Mouse (Mus musculus) heart, postnatal 14 days (tissue): ENCODE measurements around the gene Olfr56. TPM values are rescaled to one million over a fixed set of nuclear protein-coding genes. Genes with fewer than 3 reads are reported as not detected.
"Not testable (repeated sequence)": the region's sequence is repeated elsewhere in the genome, so short reads cannot be mapped to it uniquely, and the experiment has no call there.

ENCODE experiments used
- DNase-seq, 2 experiments: peaks; one replicate each; pipeline ENCODE4 v3.0.0; 2021 to 2022
- intact Hi-C: fragments of 180-260 bp; cut with DNase I; formaldehyde crosslinking; loops from one replicate; pipeline ENCODE4 v1.15.1; 2025
- long read RNA-seq, 2 experiments: library from polyadenylated mRNA; stranded (forward); transcript quantifications; one replicate each; pipeline ENCODE4 v2.0.0; 2021
- total RNA-seq, 2 experiments: library from RNA; stranded (reverse); gene quantifications; 2 replicates each; pipeline ENCODE4 v1.2.3; 2021

Gene Olfr56
- total RNA-seq = under 1 TPM in 1 of 2 experiments, not detected in 1; 0.17 TPM
- long read RNA-seq, experiment 1 = 0 reads
- long read RNA-seq, experiment 2 = 0 reads

DNA sequence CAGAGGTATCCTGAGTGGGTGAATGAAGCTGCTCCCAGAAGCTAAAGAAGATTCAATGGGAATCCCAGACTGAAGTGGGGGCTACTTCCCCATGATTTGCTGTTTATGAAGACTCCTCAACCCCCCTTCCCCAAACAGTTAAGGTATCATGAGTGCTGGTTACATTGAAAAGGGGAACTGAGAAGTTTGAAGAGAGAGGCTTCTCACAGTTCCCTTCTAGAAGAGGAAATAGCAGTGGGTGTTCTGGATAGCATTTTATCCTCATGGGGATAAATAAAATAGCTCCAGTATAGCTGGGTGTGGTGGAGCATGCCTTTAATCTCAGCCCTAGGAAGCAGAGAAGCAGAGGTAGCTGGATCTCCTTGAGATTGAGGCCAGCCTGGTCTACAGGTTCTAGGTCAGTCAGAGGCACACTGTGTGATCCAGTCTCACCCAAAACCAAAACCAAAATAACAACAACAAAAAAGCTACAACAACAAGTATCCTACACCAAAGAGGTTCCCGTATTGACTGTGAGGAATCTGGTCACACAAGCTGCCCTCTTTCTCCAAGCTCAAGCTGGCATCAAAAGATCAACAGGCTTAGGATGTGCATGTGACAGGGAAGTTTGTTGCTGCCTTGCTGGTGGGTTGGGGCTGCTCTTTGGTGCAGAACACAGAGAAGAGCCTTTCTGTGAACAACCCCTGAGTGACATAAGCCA, at the start of gene Olfr56:
Olfr56 (plus strand) TSS at position 650 of the 700 bp plus-strand sequence.
- DNase-seq, intact Hi-C loops: not testable (repeated sequence)

GRCm38 (mm10) chr11:48933422-48933821, 45.3 kb upstream of the Olfr56 start:
- DNase-seq, intact Hi-C loops: not testable (repeated sequence)

- intact Hi-C loops, DNase-seq: not testable (repeated sequence)
Measured at GRCm38 (mm10) chr11:48933923-48934322, 44.8 kb upstream of the Olfr56 start.

DNA sequence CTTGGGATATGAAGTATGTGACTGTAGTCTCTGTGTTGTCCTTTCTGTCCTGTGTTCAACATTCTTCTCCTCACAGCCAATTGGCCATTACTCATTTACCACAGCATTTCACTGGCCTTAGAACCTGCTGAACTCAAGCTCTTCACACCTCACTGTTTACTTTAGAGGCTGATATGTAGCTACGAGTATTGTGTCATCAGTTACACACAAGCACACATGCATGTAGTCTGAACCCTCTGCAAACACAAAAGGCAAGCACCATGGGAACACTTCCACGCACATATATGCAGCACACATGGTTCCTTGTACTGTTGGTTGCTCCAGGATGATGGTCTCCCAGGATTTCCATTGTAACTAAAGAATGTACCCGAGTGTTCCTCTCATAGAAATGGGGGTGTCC, 43.4 kb upstream of the Olfr56 start:
- DNase-seq, intact Hi-C loops: not testable (repeated sequence)

GRCm38 (mm10) chr11:48939286-48939685, 39.4 kb upstream of the Olfr56 start:
- DNase-seq, intact Hi-C loops: not testable (repeated sequence)

GRCm38 (mm10) chr11:48946090-48946489, 32.6 kb upstream of the Olfr56 start, which contains the start of gene Psme2b:
TSS of gene Psme2b (minus strand) at chr11:48946190.
- intact Hi-C loops, DNase-seq: not testable (repeated sequence)

DNA sequence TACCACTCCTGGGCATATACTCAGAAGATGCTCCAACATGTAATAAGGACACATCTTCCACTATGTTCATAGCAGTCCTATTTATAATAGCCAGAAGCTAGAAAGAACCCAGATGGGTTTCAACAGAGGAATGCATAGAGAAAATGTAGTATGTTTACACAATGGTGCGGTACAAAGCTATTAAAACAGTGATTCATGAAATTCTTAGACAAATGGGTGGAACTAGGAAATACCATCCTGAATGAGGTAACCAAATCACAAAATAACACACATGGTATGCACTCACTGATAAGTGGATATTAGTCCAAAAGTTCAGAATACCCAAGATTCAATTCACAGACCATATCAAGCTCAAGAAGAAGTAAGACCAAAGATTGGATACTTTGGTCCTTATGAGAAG, 4.0 kb upstream of the Olfr56 start:
- intact Hi-C loops, DNase-seq: not testable (repeated sequence)

GRCm38 (mm10) chr11:48979251-48979650, 562 bp downstream of the Olfr56 start, which contains the start of gene 9930111J21Rik1:
TSS of gene 9930111J21Rik1 (minus strand) at chr11:48979398.
- DNase-seq, intact Hi-C loops: not testable (repeated sequence)

DNA sequence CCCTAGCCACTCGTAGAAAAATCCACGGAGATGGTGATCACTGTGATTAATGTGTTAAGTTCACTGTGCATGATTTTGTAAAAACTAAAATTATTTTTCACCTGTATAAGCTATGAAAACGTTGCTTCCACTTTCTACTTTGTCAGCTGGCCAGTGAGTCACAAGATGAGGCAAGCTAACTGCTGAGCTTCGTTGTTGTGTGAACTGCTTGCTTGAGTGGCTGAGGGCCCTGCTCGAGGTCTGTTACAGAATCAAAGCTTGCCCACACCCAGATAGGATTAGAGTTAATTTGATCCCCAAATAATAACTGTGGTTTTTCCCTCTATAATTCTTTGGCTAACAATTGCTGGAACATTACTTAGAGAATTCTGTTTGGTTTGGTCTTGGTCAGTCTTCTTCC, 1.4 kb downstream of the Olfr56 start:
- intact Hi-C loops, DNase-seq: not testable (repeated sequence)

- intact Hi-C loops, DNase-seq: not testable (repeated sequence)
Measured at GRCm38 (mm10) chr11:48982848-48983247, 4.2 kb downstream of the Olfr56 start.

DNA sequence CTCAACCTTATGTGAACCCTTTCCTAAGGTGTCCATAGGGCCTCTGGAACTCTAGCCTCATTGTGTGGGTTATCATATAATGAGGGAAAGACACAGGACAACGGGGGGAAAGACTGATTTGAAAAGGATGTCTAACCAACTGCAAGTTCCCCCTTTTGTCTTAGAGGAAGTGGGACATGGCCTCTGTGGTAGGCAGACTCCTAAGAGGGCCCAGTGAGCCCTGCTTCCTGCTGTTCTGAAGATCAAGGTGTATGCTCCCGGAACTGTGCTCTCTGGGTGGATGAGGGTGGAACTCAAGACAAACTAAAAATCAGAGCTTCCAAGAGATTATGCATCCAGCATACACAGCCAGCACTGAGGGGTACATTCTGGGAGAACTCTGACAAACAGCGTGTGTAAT, 9.5 kb downstream of the Olfr56 start:
- DNase-seq, intact Hi-C loops: not testable (repeated sequence)

GRCm38 (mm10) chr11:48989981-48990380, 11.3 kb downstream of the Olfr56 start:
- DNase-seq, intact Hi-C loops: not testable (repeated sequence)

- DNase-seq, intact Hi-C loops: not testable (repeated sequence)
Measured at GRCm38 (mm10) chr11:48991740-48992520, 13.2 kb downstream of the Olfr56 start, which contains the start of gene Gm12185. TSS of gene Gm12185 (minus strand) at chr11:48992226.

DNA sequence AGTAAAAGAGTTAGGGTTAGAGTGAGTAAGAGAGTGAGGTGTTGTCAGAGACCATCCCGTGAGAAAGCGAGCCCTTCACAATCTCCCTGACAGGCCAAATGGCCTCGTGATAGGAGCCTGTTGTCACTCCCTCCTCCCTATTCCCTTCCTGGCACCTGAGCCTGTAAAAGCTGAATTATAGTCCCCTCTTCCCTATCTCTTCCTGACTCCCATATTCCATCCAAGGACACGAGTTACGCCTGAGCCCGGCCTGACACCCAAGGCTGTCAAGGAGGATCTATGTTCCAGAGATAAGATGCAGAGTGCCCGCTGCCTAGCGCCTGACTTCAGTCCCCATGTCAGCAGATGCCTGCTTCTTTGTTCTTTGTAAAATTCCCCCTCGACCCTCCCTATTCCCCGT, 14.6 kb downstream of the Olfr56 start:
- DNase-seq, intact Hi-C loops: not testable (repeated sequence)

DNA sequence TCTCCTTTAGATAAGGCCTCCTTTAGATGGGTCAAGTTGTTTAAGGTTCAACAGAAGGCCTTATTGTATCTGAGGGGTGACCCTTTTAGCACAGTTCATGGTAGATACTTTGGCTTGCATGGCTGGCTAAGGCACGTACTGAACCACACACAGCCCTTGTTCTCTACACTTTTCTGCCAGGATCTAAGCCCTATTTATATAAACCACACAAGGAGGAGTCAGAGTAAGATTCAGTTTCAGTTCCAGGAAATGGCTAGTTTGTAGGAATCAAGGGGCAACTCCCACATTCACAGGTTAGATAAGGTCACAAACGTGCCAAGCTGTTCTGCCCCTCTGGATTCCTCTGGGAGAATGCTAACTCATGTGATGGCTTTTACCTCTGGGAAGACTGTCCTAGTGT, 15.3 kb downstream of the Olfr56 start, which contains the start of gene Tgtp1:
Tgtp1 (minus strand) TSS at position 155 of the 400 bp plus-strand sequence.
- DNase-seq, intact Hi-C loops: not testable (repeated sequence)

DNA sequence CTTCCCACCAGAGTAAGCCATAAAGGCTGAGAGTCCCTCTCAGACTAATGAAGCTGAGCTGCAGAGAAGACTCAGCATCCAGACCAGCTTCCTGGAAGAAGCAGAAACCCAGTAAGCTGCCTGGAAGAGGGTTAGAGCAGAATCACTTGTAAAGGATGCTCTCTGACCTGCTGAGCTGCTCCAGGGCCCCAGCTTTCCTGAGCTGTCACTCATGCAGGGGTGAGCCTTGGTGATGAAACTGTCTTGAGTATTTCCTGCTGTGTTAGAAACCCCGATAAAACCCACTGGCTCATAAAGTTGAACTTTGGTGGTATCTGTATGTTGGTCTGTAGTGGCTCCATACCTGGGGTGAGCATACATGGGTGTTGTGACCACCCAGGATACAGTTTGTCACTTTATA, 21.7 kb downstream of the Olfr56 start:
- intact Hi-C loops, DNase-seq: not testable (repeated sequence)

GRCm38 (mm10) chr11:49006317-49006716, 27.6 kb downstream of the Olfr56 start:
- DNase-seq, intact Hi-C loops: not testable (repeated sequence)

DNA sequence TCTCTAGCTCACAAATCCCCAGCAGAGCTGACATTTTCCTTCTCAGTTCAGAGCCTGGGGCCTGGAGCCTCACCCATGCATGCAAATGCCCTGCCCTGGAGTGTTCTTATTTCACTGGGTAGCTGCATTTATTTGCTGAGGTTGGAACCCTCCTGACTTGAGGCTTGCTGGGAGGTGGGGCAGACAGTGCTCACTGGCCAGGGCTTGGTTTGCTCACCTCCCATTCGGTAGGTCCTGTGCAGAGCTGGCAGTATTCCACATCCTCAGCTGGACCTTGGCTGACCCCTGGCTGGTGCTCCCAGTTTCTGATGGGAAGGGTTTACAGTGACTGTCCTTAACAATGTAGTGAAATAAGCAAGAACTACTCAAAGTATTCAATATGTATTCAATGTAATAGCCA, 28.1 kb downstream of the Olfr56 start:
- intact Hi-C loops, DNase-seq: not testable (repeated sequence)

DNA sequence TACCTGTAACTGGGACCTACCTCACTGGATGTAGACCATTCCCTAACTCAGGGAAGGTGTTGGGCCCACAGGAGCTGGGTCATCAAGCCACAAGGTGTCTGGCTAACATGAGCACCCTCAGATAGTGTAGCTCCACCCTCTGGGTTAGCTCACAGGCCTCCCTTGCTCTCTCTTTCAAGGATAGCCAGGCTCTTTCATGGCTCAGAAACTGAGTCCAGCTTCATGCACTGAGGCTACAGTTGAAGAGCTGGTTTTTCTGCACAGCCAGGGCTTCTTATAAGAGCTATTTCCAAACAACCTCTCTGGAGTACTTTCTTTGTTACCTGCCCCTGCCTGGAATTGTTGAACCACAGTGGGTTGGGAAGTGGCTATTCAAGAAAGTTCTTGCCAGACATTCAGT, 33.4 kb downstream of the Olfr56 start:
- intact Hi-C loops, DNase-seq: not testable (repeated sequence)

- DNase-seq, intact Hi-C loops: not testable (repeated sequence)
Measured at GRCm38 (mm10) chr11:49050064-49050463, 71.4 kb downstream of the Olfr56 start.
